Mouse (Mus musculus) lung, adult 2 months (tissue): ENCODE data around the gene Lpcat3. TPM values are rescaled to one million over a fixed set of nuclear protein-coding genes. Genes with fewer than 3 reads are reported as not detected.

Source experiments
- DNase-seq: peaks from one replicate; pipeline ENCODE4 v3.0.0; 2022
- H3K4me1 ChIP-seq: fragments of 200-500 bp; 2 replicates; pipeline ENCODE4 v1.6.1; 2011; ENCODE audit warnings: low read length; ENCODE audit not compliant: control insufficient read depth, insufficient read depth
- H3K4me3 ChIP-seq: fragments of 200-500 bp; replicated peaks from 2 replicates; pipeline ENCODE3; 2011; ENCODE audit warnings: low read depth, mild to moderate bottlenecking, control low read depth, low read length; ENCODE audit errors: extremely low read depth
- CTCF ChIP-seq: fragments of 200-500 bp; IDR thresholded peaks from 2 replicates; pipeline ENCODE4 v1.5.1; 2011; ENCODE audit warnings: mild to moderate bottlenecking, low read length, control low read depth; ENCODE audit not compliant: insufficient read depth
- POLR2A ChIP-seq: fragments of 200-500 bp; IDR thresholded peaks from 2 replicates; pipeline ENCODE4 v1.6.1; 2011; ENCODE audit warnings: low read depth, mild to moderate bottlenecking, control low read depth, low read length, borderline replicate concordance; ENCODE audit errors: extremely low read depth
- WGBS: fragments of 180-500 bp; shearing (Covaris S2); methylation state at CpG from one replicate; pipeline ENCODE4 v1.1.7; 2018; 5-methylcytosine and 5-hydroxymethylcytosine counted together
- polyA plus RNA-seq: library from polyadenylated mRNA; depleted of rRNA; stranded (reverse); fragments of >200 nt; gene quantifications from 2 replicates; pipeline ENCODE4 v1.2.3, GENCODE M21; 2012; rRNA removed

Gene Lpcat3
- polyA plus RNA-seq, 1 experiment = 112 TPM

DNA sequence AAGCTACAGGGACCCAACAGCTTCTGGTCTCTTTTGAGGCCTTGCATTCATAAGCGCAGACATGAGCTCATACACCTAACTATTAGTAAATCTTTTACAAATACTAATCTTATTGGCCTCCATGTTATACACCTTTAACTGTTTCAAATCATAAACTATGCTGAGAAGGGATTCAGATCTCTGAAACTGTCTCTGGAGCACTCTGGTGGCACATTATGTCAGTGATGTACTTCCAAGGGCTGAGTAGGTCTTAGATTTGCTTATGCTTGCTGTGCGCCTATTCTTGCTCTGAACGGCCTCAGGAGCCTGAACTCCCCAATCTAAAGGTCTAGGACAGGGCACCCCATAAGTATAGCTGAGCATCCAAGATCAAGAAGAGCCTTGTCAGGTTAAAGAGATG lies 79.0 kb downstream of the Lpcat3 start:
- Histone ChIP-seq H3K4me1 (peaks cover 10% of the 10 kb centered on the region), H3K4me3 (no peak overlapping the region)
- no peak for DNase-seq
- WGBS = 71% methylated on average over 3 of the region's 3 CpGs
- TF ChIP-seq POLR2A (no peak), CTCF (no peak)

GRCm38 (mm10) chr6:124742839-124743514 lies 80.2 kb downstream of the Lpcat3 start:
- Histone ChIP-seq H3K4me1 (peaks cover 10% of the 10 kb centered on the region), H3K4me3 (no peak overlapping the region)
- TF ChIP-seq POLR2A (no peak), CTCF (no peak)
- WGBS = 88% methylated on average over 15 of the region's 15 CpGs
- no peak for DNase-seq

GRCm38 (mm10) chr6:124743647-124744046 lies 80.8 kb downstream of the Lpcat3 start:
- TF ChIP-seq POLR2A (no peak), CTCF (no peak)
- Histone ChIP-seq H3K4me3 (no peak overlapping the region), H3K4me1 (peaks cover 10% of the 10 kb centered on the region)
- no peak for DNase-seq
- WGBS = 86% methylated on average over 8 of the region's 8 CpGs

GRCm38 (mm10) chr6:124744755-124745321 lies 82.0 kb downstream of the Lpcat3 start:
- H3K4me1 ChIP-seq = peaks cover 9% of the 10 kb centered on the region
- no peak for TF ChIP-seq POLR2A
- no peak for TF ChIP-seq CTCF
- no peak for DNase-seq
- WGBS = 71% methylated on average over 26 of the region's 26 CpGs
- peak overlapping the region; percentile 27 for H3K4me3 ChIP-seq

DNA sequence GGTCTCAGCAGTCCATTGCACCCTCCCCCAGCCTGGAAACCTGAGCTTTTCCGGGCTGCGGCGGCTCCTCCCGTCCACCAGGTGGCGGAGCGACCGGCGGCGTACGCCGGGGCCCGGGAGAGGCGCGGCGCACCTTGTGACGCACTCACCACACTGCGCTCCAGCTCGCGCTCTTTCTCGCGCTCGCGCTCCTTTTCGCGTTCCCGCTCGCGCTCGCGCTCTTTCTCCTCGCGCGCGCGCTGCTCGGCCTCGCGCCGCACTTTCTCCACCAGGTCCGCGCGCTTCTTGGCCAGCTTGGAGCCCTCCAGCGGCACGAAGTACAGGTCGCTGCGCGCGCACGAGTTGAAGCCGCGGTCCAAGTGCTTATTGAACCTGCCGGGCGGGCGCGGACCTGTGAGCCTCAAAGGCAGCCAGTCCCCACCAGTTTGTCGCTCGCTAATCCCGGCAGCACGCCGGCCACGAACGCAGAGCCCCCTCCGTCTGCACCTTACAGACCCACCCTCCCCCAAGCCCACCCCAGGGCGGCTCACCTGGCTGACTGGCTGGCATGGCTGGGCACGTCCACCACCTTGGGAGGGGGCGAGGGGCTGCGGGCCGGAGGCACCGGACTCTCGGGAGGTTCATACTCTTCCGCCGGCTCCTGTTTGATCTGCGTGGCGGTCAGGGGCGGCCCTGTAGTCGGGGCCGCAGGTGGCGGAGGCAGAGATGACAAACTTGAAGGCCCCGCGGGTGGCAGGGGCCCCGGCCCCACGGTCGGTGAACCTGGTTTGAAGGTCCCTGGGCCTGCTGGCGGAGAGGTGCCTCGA lies 82.9 kb downstream of the Lpcat3 start:
- peaks cover 8% of the 10 kb centered on the region for H3K4me1 ChIP-seq
- WGBS = 7% methylated on average over 79 of the region's 85 CpGs
- peak; percentile 92 for DNase-seq
- TF ChIP-seq POLR2A (peak; percentile 50; the same call in 1 of the 2 replicates), CTCF (peak; percentile 55)
- peak overlapping the region; percentile 70 for H3K4me3 ChIP-seq

- TF ChIP-seq CTCF (no peak), POLR2A (0 out of 2 replicates have a peak, but pooled peaks have one; percentile 7)
- Histone ChIP-seq H3K4me1 (peaks cover 8% of the 10 kb centered on the region), H3K4me3 (peak overlapping the region; percentile 70)
- 36% methylated on average over 8 of the region's 8 CpGs for WGBS
- no peak for DNase-seq
Measured at GRCm38 (mm10) chr6:124746296-124746605, 83.4 kb downstream of the Lpcat3 start.

DNA sequence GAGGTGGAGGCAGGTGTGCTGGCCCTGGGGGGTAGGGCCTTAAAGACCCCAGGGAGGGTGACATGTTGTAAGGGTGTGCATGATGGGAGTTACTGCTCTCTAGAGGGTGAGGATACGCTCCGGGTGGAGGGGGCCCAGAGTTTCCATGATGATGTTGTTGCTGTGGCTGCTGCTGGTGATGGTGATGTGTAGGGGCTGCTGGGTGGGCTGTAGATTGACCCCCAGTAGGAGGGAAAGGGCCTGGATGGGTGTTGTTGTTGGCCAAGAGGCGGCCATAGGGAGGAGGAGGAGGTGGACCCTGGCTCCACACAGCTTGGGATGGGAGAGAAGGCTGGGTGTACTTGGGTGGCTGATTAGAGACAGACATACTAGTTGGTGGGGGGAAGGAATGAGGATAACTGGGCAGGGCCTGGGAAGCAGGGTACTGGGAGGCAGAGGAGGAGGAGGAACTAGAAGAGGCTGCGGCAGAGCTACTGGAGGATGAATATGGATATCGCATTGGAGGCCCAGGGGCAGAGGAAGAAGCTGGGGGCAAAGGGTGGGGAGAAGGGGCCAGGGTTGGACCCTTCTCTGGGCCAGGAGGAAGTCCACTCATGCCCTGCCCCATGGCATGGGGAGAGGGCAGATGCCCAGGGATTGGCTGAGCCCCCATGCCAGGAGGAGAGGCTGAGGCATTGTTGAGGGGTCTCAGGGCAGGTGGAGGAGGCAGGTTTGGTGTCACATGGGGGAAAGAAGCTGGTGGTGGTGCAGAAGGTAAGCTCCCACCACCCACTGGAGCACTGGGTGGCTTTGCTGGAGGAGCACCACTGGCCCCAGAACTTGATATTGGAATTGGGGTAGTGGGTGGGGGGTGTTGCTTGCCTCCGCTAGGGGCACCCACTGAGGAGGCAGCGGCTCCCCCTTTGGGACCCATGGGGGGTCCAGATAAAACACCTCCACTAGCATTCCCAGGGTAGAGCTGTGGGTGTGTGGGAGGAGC lies 84.1 kb downstream of the Lpcat3 start:
- peaks cover 6% of the 10 kb centered on the region; the same call in 1 of the 2 replicates for H3K4me1 ChIP-seq
- no peak for DNase-seq
- TF ChIP-seq POLR2A (no peak), CTCF (no peak)
- 88% methylated on average over 7 of the region's 7 CpGs for WGBS
- H3K4me3 ChIP-seq = no peak overlapping the region

DNA sequence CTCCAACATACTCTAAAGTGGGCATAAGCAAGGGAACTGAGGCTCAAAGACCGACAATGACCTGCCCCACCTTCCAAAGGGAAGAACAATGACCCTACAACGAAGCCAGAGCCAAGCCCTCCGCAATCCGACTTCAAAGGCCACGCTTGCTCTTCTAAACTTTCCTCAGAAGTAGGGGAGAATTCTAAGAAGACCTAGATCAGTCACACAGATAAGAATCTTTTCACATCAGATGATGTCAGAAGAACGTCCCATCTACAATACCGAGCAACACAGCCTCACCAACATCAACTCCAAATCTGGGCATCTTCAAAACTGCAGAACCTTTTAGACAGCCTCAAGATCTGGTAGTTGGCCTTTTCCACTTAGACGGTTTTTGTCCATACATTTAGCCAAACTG lies 87.6 kb downstream of the Lpcat3 start:
- Histone ChIP-seq H3K4me3 (no peak overlapping the region), H3K4me1 (peaks cover 10% of the 10 kb centered on the region)
- no peak for DNase-seq
- TF ChIP-seq CTCF (no peak), POLR2A (no peak)
- WGBS = 52% methylated on average over 8 of the region's 8 CpGs

DNA sequence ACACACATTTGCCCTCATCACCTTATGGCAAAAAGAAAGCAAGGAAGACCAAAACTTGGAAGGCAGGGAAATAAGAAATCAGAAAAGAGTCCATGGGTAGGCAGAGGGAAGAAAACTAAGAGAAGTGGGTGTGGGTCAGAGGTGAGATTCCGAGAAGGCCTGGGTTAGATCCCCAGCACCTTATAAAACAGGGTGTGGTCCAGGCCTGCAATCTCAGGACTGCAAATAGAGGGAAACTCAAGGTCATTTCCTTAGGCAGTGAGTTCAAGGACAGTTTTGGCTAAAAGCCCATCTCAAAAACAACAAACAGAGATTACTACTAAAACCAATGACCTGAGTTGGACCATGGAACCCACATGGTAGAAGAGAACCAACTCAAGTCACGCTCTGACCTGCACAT lies 91.0 kb downstream of the Lpcat3 start:
- no peak for DNase-seq
- 62% methylated on average over 2 of the region's 2 CpGs for WGBS
- Histone ChIP-seq H3K4me1 (peaks cover 12% of the 10 kb centered on the region; the same call in 1 of the 2 replicates), H3K4me3 (no peak overlapping the region)
- no peak for TF ChIP-seq CTCF
- no peak for TF ChIP-seq POLR2A

Other genes with a start within 250 kb of the Lpcat3 start
- 24.2 and 31.2 TPM in 2 replicates for gene Pex5, start 248.0 kb upstream of the Lpcat3 start, polyA plus RNA-seq
- gene Clstn3, start 198.2 kb upstream of the Lpcat3 start, polyA plus RNA-seq = 3.2 and 9.1 TPM in 2 replicates
- 4.6 and 5.9 TPM in 2 replicates for gene C1rl, start 169.9 kb upstream of the Lpcat3 start, polyA plus RNA-seq
- gene C1ra, start 150.6 kb upstream of the Lpcat3 start, polyA plus RNA-seq = 47.2 and 58.0 TPM in 2 replicates
- 58.4 and 101 TPM in 2 replicates for gene C1s1, start 120.7 kb upstream of the Lpcat3 start, polyA plus RNA-seq
- not detected in 2 replicates for gene C1rb, start 92.7 kb upstream of the Lpcat3 start, polyA plus RNA-seq
- 0.06 TPM in 1 of 2 replicates, not detected in the other for gene C1s2, start 26.9 kb upstream of the Lpcat3 start, polyA plus RNA-seq
- 29.6 and 42.9 TPM in 2 replicates for gene Emg1, start 49.2 kb downstream of the Lpcat3 start, polyA plus RNA-seq
- 64.7 and 74.4 TPM in 2 replicates for gene Phb2, start 49.3 kb downstream of the Lpcat3 start, polyA plus RNA-seq
- 38.9 and 48.7 TPM in 2 replicates for gene Ptpn6, start 75.7 kb downstream of the Lpcat3 start, polyA plus RNA-seq
- gene Grcc10, start 78.3 kb downstream of the Lpcat3 start, polyA plus RNA-seq = 222 and 226 TPM in 2 replicates
- 0.08 TPM in 1 of 2 replicates, not detected in the other for gene Gm45234, start 93.0 kb downstream of the Lpcat3 start, polyA plus RNA-seq
- gene Atn1, start 93.5 kb downstream of the Lpcat3 start, polyA plus RNA-seq = 52.0 and 64.6 TPM in 2 replicates
- 3.3 and 3.8 TPM in 2 replicates for gene Eno2, start 106.6 kb downstream of the Lpcat3 start, polyA plus RNA-seq
- 26.2 and 35.8 TPM in 2 replicates for gene Lrrc23, start 116.7 kb downstream of the Lpcat3 start, polyA plus RNA-seq
- gene Spsb2, start 145.6 kb downstream of the Lpcat3 start, polyA plus RNA-seq = 20.2 and 22.4 TPM in 2 replicates
- 117 and 218 TPM in 2 replicates for gene Tpi1, start 151.3 kb downstream of the Lpcat3 start, polyA plus RNA-seq
- gene Usp5, start 166.5 kb downstream of the Lpcat3 start, polyA plus RNA-seq = 58.1 and 73.2 TPM in 2 replicates
- 3.5 and 6.7 TPM in 2 replicates for gene Cdca3, start 166.5 kb downstream of the Lpcat3 start, polyA plus RNA-seq
- 0.31 and 0.36 TPM in 2 replicates for gene Gnb3, start 177.2 kb downstream of the Lpcat3 start, polyA plus RNA-seq
- 34.9 and 42.1 TPM in 2 replicates for gene P3h3, start 194.7 kb downstream of the Lpcat3 start, polyA plus RNA-seq
- gene Gpr162, start 201.0 kb downstream of the Lpcat3 start, polyA plus RNA-seq = 0.27 and 0.69 TPM in 2 replicates
- gene Cd4, start 225.2 kb downstream of the Lpcat3 start, polyA plus RNA-seq = 1.9 and 2.7 TPM in 2 replicates
- 1.4 and 1.9 TPM in 2 replicates for gene Lag3, start 248.7 kb downstream of the Lpcat3 start, polyA plus RNA-seq